7 mouse cellular contexts compared by ENCODE assay signal in genomic region chr13:54192021-54192481, GRCm38 (mm10). TPM values are rescaled to one million over a fixed set of nuclear protein-coding genes. Genes with fewer than 3 reads are reported as not detected.
DNase-seq lines count a peak whose midpoint lies in the region; ATAC-seq and TF ChIP-seq lines count a peak whose summit lies in the region.

Gene Hrh2, plus strand, starts transcription at chr13:54192129.

- H3K27ac ChIP-seq in brown adipose tissue, adult 24 weeks (replicated peaks; ENCODE audit: low read depth, low read length): peak within 1 kb of the TSS; percentile 82
- H3K27ac ChIP-seq in heart, postnatal 0 days (ENCODE audit: low read depth): no peak within 1 kb of the TSS
- H3K27ac ChIP-seq in liver, embryonic 15.5 days (replicated peaks): no peak within 1 kb of the TSS
- H3K27ac ChIP-seq in stomach, embryonic 14.5 days (ENCODE audit: low read length): no peak within 1 kb of the TSS

- intact Hi-C loops in left cerebral cortex, postnatal 4 days (cut with DNase I): no loop called here

- no peaks in the 10 kb centered on the region for H3K36me3 ChIP-seq in heart, postnatal 0 days (replicated peaks; ENCODE audit: control insufficient read depth, insufficient read depth, low read length)
- no peaks in the 10 kb centered on the region for H3K36me3 ChIP-seq in liver, embryonic 15.5 days (replicated peaks)
- H3K36me3 ChIP-seq in stomach, embryonic 14.5 days (ENCODE audit: control insufficient read depth, insufficient read depth, low read length): no peaks in the 10 kb centered on the region

- H3K4me3 ChIP-seq in brown adipose tissue, adult 24 weeks (ENCODE audit: insufficient read depth, low read depth, low read length): peak within 1 kb of the TSS; percentile 65
- peak within 1 kb of the TSS; percentile 28 for H3K4me3 ChIP-seq in heart, postnatal 0 days (ENCODE audit: low read depth, low read length)
- H3K4me3 ChIP-seq in liver, embryonic 15.5 days (replicated peaks): 0 out of 2 replicates have a peak within 1 kb of the TSS, but pooled peaks have one; percentile 22
- H3K4me3 ChIP-seq in stomach, embryonic 14.5 days (ENCODE audit: low read depth, low read length): peak within 1 kb of the TSS; percentile 24

- no peak for ATAC-seq in heart, postnatal 0 days (ENCODE audit: insufficient read depth, low read depth)
- no peak for ATAC-seq in liver, embryonic 15.5 days (ENCODE audit: insufficient read depth)
- ATAC-seq in stomach, embryonic 14.5 days (ENCODE audit: insufficient number of reproducible peaks, insufficient read depth, low FRiP score, low read depth): 0 out of 2 replicates have a peak, but pooled peaks have one; percentile 49

- peak within 1 kb of the TSS; percentile 54 for H3K4me2 ChIP-seq in heart, postnatal 0 days (ENCODE audit: low read depth, low read length)
- H3K4me2 ChIP-seq in liver, embryonic 15.5 days: peak within 1 kb of the TSS; percentile 39
- peak within 1 kb of the TSS; percentile 55 for H3K4me2 ChIP-seq in stomach, embryonic 14.5 days (replicated peaks; ENCODE audit: low read depth, low read length)

- no peak for DNase-seq in left cerebral cortex, adult 8-10 months (ENCODE audit: low spot score in 2 of 2)
- no peak for DNase-seq in left cerebral cortex, postnatal 4 days
- DNase-seq in heart, postnatal 0 days (ENCODE audit: low spot score): no peak
- no peak for DNase-seq in adrenal gland, postnatal 14 days

- no peak for TF ChIP-seq CTCF in heart, postnatal 0 days (IDR thresholded peaks at IDR 0.05; ENCODE audit: low read depth)

- H3K9me3 ChIP-seq in heart, postnatal 0 days (replicated peaks; ENCODE audit: control insufficient read depth, low read length): no peaks in the 10 kb centered on the region
- H3K9me3 ChIP-seq in liver, embryonic 15.5 days (replicated peaks): no peaks in the 10 kb centered on the region
- no peaks in the 10 kb centered on the region for H3K9me3 ChIP-seq in stomach, embryonic 14.5 days (ENCODE audit: control insufficient read depth, low read depth, low read length)

- H3K9ac ChIP-seq in heart, postnatal 0 days (replicated peaks; ENCODE audit: low read depth, low read length): no peak within 1 kb of the TSS
- H3K9ac ChIP-seq in liver, embryonic 15.5 days: no peak within 1 kb of the TSS
- H3K9ac ChIP-seq in stomach, embryonic 14.5 days (replicated peaks; ENCODE audit: low read depth, low read length): no peak within 1 kb of the TSS

- peaks cover 31% of the 10 kb centered on the region for H3K27me3 ChIP-seq in heart, postnatal 0 days (ENCODE audit: control insufficient read depth, insufficient read depth, low read length)
- H3K27me3 ChIP-seq in liver, embryonic 15.5 days: peaks cover 12% of the 10 kb centered on the region
- H3K27me3 ChIP-seq in stomach, embryonic 14.5 days (ENCODE audit: control insufficient read depth, insufficient read depth, low read length): peaks cover 5% of the 10 kb centered on the region; the same call in 1 of the 2 replicates

- TF ChIP-seq EP300 in heart, postnatal 0 days (IDR thresholded peaks at IDR 0.05; ENCODE audit: low read depth): no peak

- H3K4me1 ChIP-seq in brown adipose tissue, adult 24 weeks (ENCODE audit: control insufficient read depth, insufficient read depth, insufficient read length, low read length): peaks cover 5% of the 10 kb centered on the region
- peaks cover 4% of the 10 kb centered on the region; the same call in 1 of the 2 replicates for H3K4me1 ChIP-seq in heart, postnatal 0 days (ENCODE audit: control insufficient read depth, insufficient read depth)
- no peaks in the 10 kb centered on the region for H3K4me1 ChIP-seq in liver, embryonic 15.5 days (replicated peaks)
- no peaks in the 10 kb centered on the region for H3K4me1 ChIP-seq in stomach, embryonic 14.5 days (ENCODE audit: control insufficient read depth, insufficient read depth, low read length)

- WGBS in heart, postnatal 0 days: 2% methylated on average over 31 of the region's 31 CpGs
- 2% methylated on average over 31 of the region's 31 CpGs for WGBS in liver, embryonic 15.5 days (ENCODE audit: insufficient replicate concordance)
- WGBS in stomach, embryonic 14.5 days: under 1% methylated on average over 31 of the region's 31 CpGs

RNA-seq across cellular contexts. Expression of gene Hrh2, which starts in this region (rescaled TPM):
- total RNA-seq in left cerebral cortex, adult 8-10 months (2022): 10 to 100 TPM; 11.3 to 14.7 (median 12.2) TPM
- total RNA-seq in left cerebral cortex, postnatal 4 days (2021): 1 to 10 TPM; 3.9 to 4.1 TPM
- polyA plus RNA-seq in brown adipose tissue, adult 24 weeks (2012; ENCODE audit: insufficient read depth, insufficient read length, missing spikeins): 0.63 and 0.87 TPM in 2 replicates
- total RNA-seq in heart, postnatal 0 days (2014; rRNA removed; ENCODE audit: low replicate concordance): 0.58 TPM in 1 of 2 replicates, not detected in the other
- 0.07 and 0.08 TPM in 2 replicates for polyA plus RNA-seq in heart, postnatal 0 days (2015; fragmentation: Nextera tagmentation; extraction: Ambion mirVana)
- polyA plus RNA-seq in liver, embryonic 15.5 days (2015; fragmentation: Nextera tagmentation; extraction: Ambion mirVana): 0.05 and 0.06 TPM in 2 replicates
- 0.29 and 0.42 TPM in 2 replicates for polyA plus RNA-seq in stomach, embryonic 14.5 days (2014; fragmentation: Nextera tagmentation; extraction: Ambion mirVana)
- 0.63 and 1.5 TPM in 2 replicates for total RNA-seq in adrenal gland, postnatal 14 days (2021)

Comparison
In these comparisons a context has a peak if more than half of its experiments do, and no peak if none do; other contexts are left out.
1. Peak in ATAC-seq, H3K4me3 ChIP-seq and H3K4me2 ChIP-seq in stomach, embryonic 14.5 days; RNA of the gene not detected or under 1 TPM.